Mouse (Mus musculus) MEL (cell line): Measurements from ENCODE around the gene Cenpa.

Experiments
- CTCF ChIP-seq, 3 experiments: IDR thresholded peaks in 2 of 3; conservative IDR thresholded peaks in 1 of 3; 2 replicates each; pipeline ENCODE4 v1.5.1; 2011 to 2012; ENCODE audit warnings: low read length in 3 of 3, low read depth in 2 of 3, mild to moderate bottlenecking in 2 of 3, improper control_type of control experiment in 1 of 3, inconsistent platforms in 1 of 3, mixed read lengths in 1 of 3, moderate library complexity in 1 of 3; ENCODE audit not compliant: control insufficient read depth in 1 of 3, insufficient read depth in 1 of 3, poor library complexity in 1 of 3, severe bottlenecking in 1 of 3
- GATA1 ChIP-seq: IDR thresholded peaks from 2 replicates; pipeline ENCODE4 v1.6.1; 2011; ENCODE audit warnings: low read depth, low read length, improper control_type of control experiment
- POLR2A ChIP-seq, 2 experiments: IDR thresholded peaks; 2 replicates each; pipeline ENCODE4 v1.6.1; 2011 to 2012; ENCODE audit warnings: low read length in 2 of 2, mild to moderate bottlenecking in 2 of 2, control low read depth in 1 of 2, improper control_type of control experiment in 1 of 2, low read depth in 1 of 2, moderate library complexity in 1 of 2; ENCODE audit not compliant: control insufficient read depth in 1 of 2, insufficient read depth in 1 of 2, poor library complexity in 1 of 2
- USF2 ChIP-seq, 2 experiments: IDR thresholded peaks; 2 replicates each; pipeline ENCODE4 v1.6.1; 2011 to 2012; ENCODE audit warnings: improper control_type of control experiment in 2 of 2, low read length in 2 of 2, borderline replicate concordance in 1 of 2, inconsistent platforms in 1 of 2, low read depth in 1 of 2, mild to moderate bottlenecking in 1 of 2; ENCODE audit not compliant: insufficient read depth in 1 of 2

- TF ChIP-seq POLR2A (IDR thresholded peaks at IDR 0.05; ENCODE audit: control insufficient read depth in 1 of 2, insufficient read depth in 1 of 2, low read depth in 1 of 2, low read length in 2 of 2, poor library complexity in 1 of 2), result no peak
- no peak for TF ChIP-seq CTCF (IDR thresholded peaks at IDR 0.05 in 2 of 3, conservative IDR thresholded peaks at IDR 0.05 in 1 of 3; ENCODE audit: control insufficient read depth in 1 of 3, insufficient read depth in 1 of 3, low read depth in 2 of 3, low read length in 3 of 3, poor library complexity in 1 of 3, severe bottlenecking in 1 of 3)
- no peak; the same call in 1 of the 2 replicates for TF ChIP-seq GATA1
- no peak for TF ChIP-seq USF2 (IDR thresholded peaks at IDR 0.05; ENCODE audit: borderline replicate concordance in 1 of 2, insufficient read depth in 1 of 2, low read depth in 1 of 2, low read length in 2 of 2)
Observed at GRCm38 (mm10) chr5:30643477-30644179, 22.9 kb upstream of the Cenpa start.
